Mouse (Mus musculus): ENCODE measurements around the gene Spata17.

DNA sequence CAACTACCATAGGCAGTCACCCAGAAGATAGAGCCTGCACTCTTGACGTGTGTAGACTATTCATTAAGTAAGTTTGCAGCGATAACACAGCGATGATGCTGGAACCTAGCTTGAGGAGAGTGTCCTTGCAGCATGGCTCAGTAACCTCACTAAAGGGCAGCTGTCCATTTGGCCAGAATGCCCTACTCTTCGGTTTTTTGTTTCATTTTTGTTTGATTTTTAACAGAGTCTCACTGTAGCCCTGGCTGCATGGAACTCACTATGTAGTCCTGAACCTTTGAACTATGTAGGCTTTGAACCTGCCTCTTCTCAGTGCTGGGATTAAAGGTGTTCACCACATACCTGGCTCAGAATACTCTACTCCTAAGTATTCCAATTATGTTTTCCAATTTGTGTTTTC lies 22.8 kb upstream of the Spata17 start:
- TF ChIP-seq CTCF (IDR thresholded peaks at IDR 0.05; ENCODE audit: control insufficient read depth, insufficient read depth, low read length), result no peak
- no peak for TF ChIP-seq POLR2A (IDR thresholded peaks at IDR 0.05; ENCODE audit: borderline replicate concordance, control insufficient read depth, low read depth, low read length)
